Mouse (Mus musculus) small intestine, adult 2 months (tissue): Measurements from ENCODE around the gene Pcnx3.

ENCODE experiments used
- CTCF ChIP-seq: fragments of 200-500 bp; IDR thresholded peaks from 2 replicates; pipeline ENCODE4 v1.5.1; 2012; ENCODE audit warnings: low read depth, mild to moderate bottlenecking, control low read depth, inconsistent platforms, low read length, moderate library complexity, mixed read lengths; ENCODE audit not compliant: insufficient replicate concordance, insufficient read length; ENCODE audit errors: extremely low read depth
- POLR2A ChIP-seq: fragments of 200-500 bp; IDR thresholded peaks from 2 replicates; pipeline ENCODE4 v1.6.1; 2012; ENCODE audit warnings: low read depth, mild to moderate bottlenecking, control low read depth, inconsistent platforms, low read length, moderate library complexity

GRCm38 (mm10) chr19:5637069-5638047, 51.4 kb downstream of the Pcnx3 start, which contains the start of gene Rela:
- TF ChIP-seq CTCF (no peak), POLR2A (peak; percentile 62)
